Mouse (Mus musculus) brain, embryonic 14.5 days (tissue): Measurements from ENCODE around the gene Slc5a1.

ENCODE experiments used
- CTCF ChIP-seq: fragments of 200-500 bp; IDR thresholded peaks from 2 replicates; pipeline ENCODE4 v1.5.1; 2012; ENCODE audit warnings: inconsistent platforms, mild to moderate bottlenecking, moderate library complexity, borderline replicate concordance; ENCODE audit not compliant: insufficient read depth, insufficient read length; ENCODE audit errors: extremely low read depth
- POLR2A ChIP-seq: fragments of 200-500 bp; IDR thresholded peaks from 2 replicates; pipeline ENCODE4 v1.6.1; 2012; ENCODE audit warnings: mild to moderate bottlenecking, inconsistent platforms, borderline replicate concordance; ENCODE audit not compliant: poor library complexity, insufficient read depth, insufficient read length, severe bottlenecking; ENCODE audit errors: extremely low read depth

DNA sequence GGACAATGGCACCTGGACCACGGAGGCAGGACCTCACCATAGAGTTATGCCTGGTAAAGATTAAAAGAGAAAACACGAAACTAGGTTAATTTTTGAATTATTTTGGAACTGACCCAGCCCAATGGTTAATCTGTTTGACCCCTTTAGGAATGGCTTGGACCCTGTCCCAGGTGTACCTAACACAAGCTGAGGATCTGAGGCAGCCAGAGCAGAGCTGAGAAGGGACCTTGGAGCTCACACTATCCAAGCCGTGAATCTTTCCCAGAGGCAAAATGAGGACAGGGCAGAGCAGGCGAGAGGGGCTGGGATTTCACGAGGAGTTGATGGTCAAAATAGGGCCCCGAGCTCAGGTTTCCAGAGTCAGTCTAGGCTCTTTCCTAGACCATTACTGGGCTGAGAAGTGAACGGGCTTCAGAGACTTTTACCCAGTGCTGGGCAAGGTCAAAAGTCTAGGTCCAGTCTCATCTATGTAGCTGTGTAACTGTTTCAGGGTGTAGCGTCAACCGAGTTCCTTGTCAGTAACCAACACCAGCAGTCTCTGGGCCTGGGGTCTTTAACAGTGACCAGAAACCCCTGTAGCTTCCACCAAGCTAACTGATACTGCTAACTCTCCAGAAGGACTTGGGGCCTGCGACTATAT, 47.8 kb upstream of the Slc5a1 start:
- TF ChIP-seq CTCF (no peak), POLR2A (no peak)
